Mouse (Mus musculus): ENCODE measurements around the gene Pola1. TPM values are rescaled to one million over a fixed set of nuclear protein-coding genes. Genes with fewer than 3 reads are reported as not detected.

The Pola1 gene
- 17.6 and 21.7 TPM in 2 replicates for polyA plus RNA-seq (2016; fragmentation: Nextera tagmentation; extraction: Ambion mirVana)

DNA sequence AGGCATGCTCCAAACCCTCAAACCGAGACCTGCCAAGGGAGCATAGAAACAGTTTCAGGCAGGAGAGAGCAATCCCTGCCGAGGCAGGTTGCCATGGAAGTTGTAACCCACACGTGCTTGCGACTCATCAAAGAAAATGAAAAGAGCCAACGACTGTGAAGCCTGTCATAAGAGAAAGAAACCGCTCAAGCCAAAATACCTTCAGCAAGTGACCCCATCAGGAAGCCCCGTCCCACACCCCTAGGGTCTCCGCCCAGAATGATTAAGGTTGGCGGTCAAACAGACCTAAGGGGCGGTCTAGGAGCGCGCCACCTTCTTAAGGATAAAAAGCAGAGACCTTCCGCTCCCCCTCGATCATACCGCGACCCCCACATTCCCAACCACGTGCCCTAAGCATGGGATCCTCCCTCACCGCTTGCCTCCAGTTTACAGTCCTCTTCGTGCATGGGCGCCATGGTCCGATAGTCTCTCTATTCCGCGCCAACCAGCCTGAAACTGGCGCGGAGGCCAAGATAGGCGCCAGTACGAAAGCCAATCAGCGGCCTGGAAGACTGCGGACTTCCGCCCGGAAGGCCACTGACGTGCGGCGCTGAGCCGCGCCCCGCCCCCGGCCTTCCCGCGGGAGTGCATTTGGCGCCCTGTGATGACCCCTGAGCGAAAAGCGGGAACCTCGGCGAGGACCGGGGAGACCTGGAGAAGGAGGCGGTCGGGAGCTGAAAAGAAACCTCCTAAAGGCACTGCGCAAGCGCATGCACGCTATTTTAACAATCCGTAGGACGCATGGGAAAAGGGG, at the start of gene Pola1:
Gene Pola1, minus strand, starts transcription at position 499 of the 793 bp plus-strand sequence.
- H3K9ac ChIP-seq (replicated peaks) = peak within 1 kb of the TSS; percentile 44
- no peaks in the 10 kb centered on the region for H3K36me3 ChIP-seq
- no peaks in the 10 kb centered on the region for H3K27me3 ChIP-seq
- peaks cover 4% of the 10 kb centered on the region; the same call in 1 of the 2 replicates for H3K4me1 ChIP-seq
- H3K9me3 ChIP-seq = no peaks in the 10 kb centered on the region
- H3K4me3 ChIP-seq = peak within 1 kb of the TSS; percentile 53
- ATAC-seq (ENCODE audit: low FRiP score, low read depth) = peak; percentile 99
- whole genome bisulfite sequencing = 25% methylated on average over 53 of the region's 53 CpGs
- H3K27ac ChIP-seq (replicated peaks) = no peak within 1 kb of the TSS; the same call in 1 of the 2 replicates
- H3K4me2 ChIP-seq (replicated peaks) = peak within 1 kb of the TSS; percentile 58

DNA sequence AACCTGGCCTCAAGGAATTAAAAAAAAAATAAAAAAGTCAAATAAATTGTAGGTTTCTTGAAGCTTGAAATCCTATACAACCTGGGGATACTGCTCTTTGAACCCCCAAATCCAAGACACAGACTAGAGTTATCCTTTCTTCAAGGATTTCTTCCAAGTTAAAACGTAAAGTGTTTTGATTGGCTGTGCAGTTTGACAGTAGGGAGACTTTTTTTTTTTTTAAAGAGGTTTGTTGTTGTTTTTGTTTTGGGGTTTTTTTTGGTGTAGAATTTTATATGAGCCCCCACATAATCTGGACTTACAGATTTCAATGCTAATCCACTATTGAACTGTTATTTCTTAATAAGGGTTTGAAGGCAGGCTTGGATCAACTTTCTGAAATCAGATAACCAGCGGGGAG, 44.3 kb upstream of the Pola1 start:
- no peaks in the 10 kb centered on the region for H3K9me3 ChIP-seq
- H3K27me3 ChIP-seq = no peaks in the 10 kb centered on the region
- H3K4me3 ChIP-seq = peak overlapping the region; percentile 36; the same call in 1 of the 2 replicates
- 64% methylated on average over 2 of the region's 2 CpGs for WGBS
- no peak for ATAC-seq (ENCODE audit: low FRiP score, low read depth)
- H3K36me3 ChIP-seq = no peaks in the 10 kb centered on the region
- 0 out of 2 replicates have a peak overlapping the region, but pooled peaks have one; percentile 39 for H3K9ac ChIP-seq (replicated peaks)
- peak overlapping the region; percentile 47 for H3K4me2 ChIP-seq (replicated peaks)
- peak overlapping the region; percentile 88; the same call in 1 of the 2 replicates for H3K27ac ChIP-seq (replicated peaks)
- H3K4me1 ChIP-seq = peaks cover 3% of the 10 kb centered on the region

DNA sequence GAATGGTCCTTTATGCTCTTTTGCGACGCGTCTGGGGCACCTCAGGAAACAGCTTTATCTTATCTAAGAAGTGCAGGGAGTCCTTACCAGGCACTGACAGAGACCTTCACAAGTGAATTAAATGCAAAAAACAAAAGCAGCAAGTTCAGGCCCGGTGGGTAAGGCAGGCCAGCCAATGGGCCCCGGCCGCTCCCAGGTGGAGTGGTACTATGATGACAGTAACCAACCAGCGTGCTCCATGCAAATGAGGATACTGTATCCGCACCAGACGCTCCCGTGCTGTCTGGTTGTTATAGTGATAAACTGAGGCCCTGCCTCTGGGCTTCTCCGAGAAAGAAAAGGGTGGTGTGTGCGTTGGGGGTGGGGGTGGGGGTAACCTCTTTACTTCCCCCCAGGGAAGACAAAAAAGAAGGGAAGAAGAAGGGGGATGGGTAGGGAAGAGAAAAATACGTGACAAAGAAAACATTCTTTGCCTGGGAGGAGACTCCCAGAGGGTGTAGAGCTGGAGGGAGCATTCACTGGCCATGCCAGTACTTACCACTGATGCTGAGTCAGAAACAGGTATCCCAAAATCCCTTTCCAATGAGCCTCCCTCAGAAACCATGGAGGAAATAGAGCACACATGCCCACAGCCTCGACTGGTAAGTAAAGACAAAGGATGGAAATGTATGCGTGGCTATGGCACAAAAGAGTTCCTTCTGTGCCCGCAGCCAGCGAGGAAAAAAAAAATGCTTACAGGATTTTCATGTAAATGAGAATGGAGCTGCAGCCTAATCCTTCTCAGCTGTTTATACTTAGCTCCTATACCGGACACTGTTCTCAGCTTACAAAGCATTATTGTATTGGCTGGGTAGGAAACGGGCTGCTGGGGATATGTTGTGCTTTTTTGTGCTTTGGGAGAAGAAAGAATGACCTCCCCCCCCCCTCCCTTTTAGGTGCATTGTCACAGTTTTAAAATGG, 43.2 kb upstream of the Pola1 start:
- WGBS = 17% methylated on average over 19 of the region's 19 CpGs
- Histone ChIP-seq H3K4me3 (peak overlapping the region; percentile 36), H3K4me2 (replicated peaks) (peak overlapping the region; percentile 47), H3K36me3 (no peaks in the 10 kb centered on the region), H3K9me3 (no peaks in the 10 kb centered on the region), H3K27me3 (no peaks in the 10 kb centered on the region), H3K9ac (replicated peaks) (peak overlapping the region; percentile 39; the same call in 1 of the 2 replicates), H3K27ac (replicated peaks) (peak overlapping the region; percentile 88), H3K4me1 (peaks cover 3% of the 10 kb centered on the region)
- ATAC-seq (ENCODE audit: low FRiP score, low read depth) = peak; percentile 97

DNA sequence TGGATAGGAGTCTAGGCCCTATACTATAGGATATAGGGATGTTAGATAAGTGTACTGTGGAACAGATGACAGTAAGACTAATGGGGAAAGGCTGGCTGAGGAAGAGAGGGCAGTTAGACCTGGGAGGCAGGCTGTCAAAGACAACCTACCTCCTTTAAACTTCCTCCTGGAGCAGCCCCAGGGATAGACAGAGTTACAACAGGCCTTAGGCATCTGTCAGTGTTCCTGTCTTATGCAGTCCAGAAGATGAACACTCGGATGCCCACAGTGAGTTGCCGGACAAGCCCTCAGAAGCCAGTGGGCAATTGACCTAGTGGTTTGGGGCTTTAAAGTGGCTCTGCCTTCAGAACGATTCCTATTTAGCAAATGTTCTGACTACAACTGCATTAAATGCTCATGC, 42.5 kb upstream of the Pola1 start:
- ATAC-seq (ENCODE audit: low FRiP score, low read depth) = peak; percentile 10; the same call in 1 of the 2 replicates
- Histone ChIP-seq H3K27me3 (no peaks in the 10 kb centered on the region), H3K9ac (replicated peaks) (no peak overlapping the region), H3K4me3 (peak overlapping the region; percentile 36; the same call in 1 of the 2 replicates), H3K4me2 (replicated peaks) (peak overlapping the region; percentile 47), H3K9me3 (no peaks in the 10 kb centered on the region), H3K27ac (replicated peaks) (peak overlapping the region; percentile 88), H3K4me1 (peaks cover 3% of the 10 kb centered on the region), H3K36me3 (no peaks in the 10 kb centered on the region)
- 28% methylated on average over 3 of the region's 3 CpGs for WGBS

DNA sequence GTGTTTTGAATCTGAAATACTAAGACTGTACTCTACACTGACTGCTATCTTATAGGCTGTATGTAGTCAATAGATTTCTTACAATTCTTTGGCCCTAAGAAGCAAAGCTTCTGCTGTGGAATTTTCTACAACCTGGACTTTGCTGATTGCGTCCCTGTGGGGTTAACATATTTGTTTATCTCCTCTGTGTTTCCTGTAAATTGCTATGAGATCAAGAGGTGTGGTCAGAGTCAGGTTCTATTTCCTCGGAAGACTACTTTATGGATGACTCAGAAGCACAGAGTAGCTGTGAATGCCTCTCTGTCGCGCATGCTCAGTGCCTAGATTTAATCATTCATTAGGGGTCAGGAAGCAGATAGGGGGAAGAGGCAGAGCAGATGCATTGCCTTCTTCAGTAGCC, 32.8 kb upstream of the Pola1 start:
- Histone ChIP-seq H3K4me1 (no peaks in the 10 kb centered on the region), H3K27me3 (no peaks in the 10 kb centered on the region), H3K36me3 (no peaks in the 10 kb centered on the region), H3K4me2 (replicated peaks) (no peak overlapping the region), H3K4me3 (no peak overlapping the region), H3K9me3 (no peaks in the 10 kb centered on the region), H3K9ac (replicated peaks) (no peak overlapping the region), H3K27ac (replicated peaks) (no peak overlapping the region)
- no peak for ATAC-seq (ENCODE audit: low FRiP score, low read depth)
- 76% methylated on average over 4 of the region's 4 CpGs for WGBS

DNA sequence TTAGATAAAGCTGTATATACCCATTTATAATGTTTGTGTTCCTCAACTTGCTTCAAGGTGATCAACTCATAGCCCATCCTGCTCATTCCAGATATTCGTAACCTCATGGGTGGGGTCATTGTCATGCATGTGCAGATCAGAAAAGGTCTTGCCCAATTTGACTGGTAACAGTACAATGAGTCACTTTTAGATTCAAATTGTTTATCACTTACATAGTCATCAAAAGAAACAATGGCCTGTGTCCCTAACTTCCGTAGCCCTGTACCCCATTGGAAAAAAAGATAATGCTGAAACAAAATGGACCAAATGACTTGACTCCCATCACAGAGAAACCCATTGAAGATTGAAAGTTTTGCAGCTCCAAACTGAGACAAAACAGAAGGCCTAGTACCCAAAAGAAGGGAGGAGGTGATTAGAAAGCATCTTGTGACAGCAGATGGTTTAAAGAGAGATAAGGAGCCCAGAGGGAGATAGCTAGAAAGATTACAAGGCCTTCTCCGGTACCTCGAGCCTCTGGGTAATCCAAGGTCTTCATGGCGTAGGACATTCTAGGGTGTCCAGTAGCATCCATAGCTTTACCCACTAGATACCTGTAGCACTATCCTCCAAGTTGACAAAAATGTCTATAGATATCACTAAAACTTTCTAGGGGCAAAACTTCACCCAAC, 32.1 kb upstream of the Pola1 start:
- no peak overlapping the region for H3K27ac ChIP-seq (replicated peaks)
- no peaks in the 10 kb centered on the region for H3K27me3 ChIP-seq
- ATAC-seq (ENCODE audit: low FRiP score, low read depth) = no peak

DNA sequence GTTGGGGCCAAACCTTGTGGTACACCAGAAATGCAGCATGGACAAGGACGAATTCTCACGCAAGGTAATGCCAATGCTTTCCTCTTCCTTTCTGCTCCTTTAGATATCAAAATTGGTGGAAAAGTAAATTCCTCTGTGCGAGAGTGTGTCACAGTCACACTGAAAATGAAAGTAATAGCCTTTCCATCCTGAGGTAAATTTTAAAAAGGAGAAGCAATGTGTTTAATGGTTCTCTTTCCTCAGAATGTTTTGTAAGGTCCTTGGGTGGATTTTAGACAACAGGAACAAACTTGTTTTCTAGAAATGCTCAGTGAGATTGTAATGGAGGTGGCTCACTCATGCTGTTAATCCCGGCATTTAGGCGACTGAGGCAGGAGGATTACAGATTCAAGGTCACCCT, 23.2 kb upstream of the Pola1 start:
- ATAC-seq (ENCODE audit: low FRiP score, low read depth) = no peak
- peak overlapping the region; percentile 30; the same call in 1 of the 2 replicates for H3K27ac ChIP-seq (replicated peaks)
- 70% methylated on average over 5 of the region's 5 CpGs for WGBS
- no peak overlapping the region for H3K4me3 ChIP-seq
- H3K4me1 ChIP-seq = 0 out of 2 replicates have a peak, but pooled peaks cover 4% of the 10 kb centered on the region
- H3K9ac ChIP-seq (replicated peaks) = no peak overlapping the region
- H3K27me3 ChIP-seq = no peaks in the 10 kb centered on the region
- H3K4me2 ChIP-seq (replicated peaks) = no peak overlapping the region
- no peaks in the 10 kb centered on the region for H3K36me3 ChIP-seq
- H3K9me3 ChIP-seq = no peaks in the 10 kb centered on the region

More for the DNA sequence above, 32.1 kb upstream of the Pola1 start:
- Histone ChIP-seq H3K9me3 (no peaks in the 10 kb centered on the region), H3K4me2 (replicated peaks) (no peak overlapping the region), H3K9ac (replicated peaks) (no peak overlapping the region), H3K36me3 (no peaks in the 10 kb centered on the region), H3K4me3 (no peak overlapping the region), H3K4me1 (no peaks in the 10 kb centered on the region)
- 91% methylated on average over 5 of the region's 5 CpGs for WGBS

DNA sequence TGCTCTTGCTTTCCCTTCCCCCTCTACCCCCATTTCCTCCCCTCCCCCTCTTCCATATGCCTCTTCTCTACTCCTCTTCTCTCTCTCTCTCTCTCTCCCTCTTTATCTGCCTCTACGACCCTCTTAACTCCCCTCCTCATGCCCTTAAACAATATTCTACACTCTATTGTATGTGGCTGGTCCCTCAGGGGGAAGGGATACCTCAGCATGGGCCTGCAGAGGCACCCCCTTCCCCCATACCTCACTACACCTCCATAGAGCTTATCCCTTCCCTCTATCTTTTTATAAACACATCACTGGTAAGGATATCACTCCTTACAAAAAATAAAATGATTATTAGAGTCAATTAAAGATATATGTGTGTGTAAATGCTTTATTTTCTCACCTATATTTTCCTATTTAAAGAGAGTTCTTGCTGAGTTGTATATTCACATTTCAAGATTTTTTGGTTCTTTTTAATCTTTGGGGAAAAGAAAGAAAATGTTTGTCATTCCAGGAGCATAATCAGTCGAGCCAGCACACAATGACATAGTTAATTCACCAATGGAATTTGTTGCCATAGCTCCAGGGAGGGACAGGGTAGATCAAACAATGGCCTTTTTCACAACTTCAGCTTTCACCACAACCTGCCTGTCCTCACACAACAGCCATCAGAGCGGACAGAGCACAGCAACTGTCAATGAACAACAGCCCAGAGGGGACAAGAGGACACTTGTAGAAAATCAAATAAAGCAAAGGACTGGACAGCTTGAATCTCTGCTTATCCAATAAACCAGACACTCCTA, 22.5 kb upstream of the Pola1 start, which contains the start of gene Pcyt1b:
Gene Pcyt1b, plus strand, starts transcription at position 646 of the 785 bp plus-strand sequence.
- Histone ChIP-seq H3K36me3 (no peaks in the 10 kb centered on the region), H3K9ac (replicated peaks) (no peak within 1 kb of the TSS), H3K4me3 (no peak within 1 kb of the TSS), H3K27me3 (no peaks in the 10 kb centered on the region), H3K27ac (replicated peaks) (peak within 1 kb of the TSS; percentile 42; the same call in 1 of the 2 replicates), H3K4me2 (replicated peaks) (no peak within 1 kb of the TSS), H3K9me3 (no peaks in the 10 kb centered on the region), H3K4me1 (0 out of 2 replicates have a peak, but pooled peaks cover 4% of the 10 kb centered on the region)
- 27% methylated on average over 3 of the region's 3 CpGs for WGBS
- peak; percentile 68; the same call in 1 of the 2 replicates for ATAC-seq (ENCODE audit: low FRiP score, low read depth)

DNA sequence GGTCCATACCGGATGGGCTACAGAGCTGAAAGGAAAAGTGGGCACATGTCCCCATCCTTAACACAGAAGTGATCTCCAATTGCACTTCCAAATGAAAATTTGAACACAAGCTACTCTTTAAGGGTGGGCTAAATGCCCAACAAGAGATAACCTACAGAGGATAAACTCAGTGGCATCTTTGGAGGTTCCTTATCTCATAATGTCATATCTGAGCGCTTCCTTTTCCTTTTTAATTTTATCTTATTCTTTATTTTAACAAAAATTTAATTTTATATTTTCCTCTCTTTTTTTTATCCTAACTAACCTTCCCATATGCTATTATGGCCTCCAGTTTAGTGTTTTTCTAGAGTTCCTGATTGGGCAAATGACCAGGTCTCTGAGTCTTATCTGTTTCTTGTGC, 18.8 kb upstream of the Pola1 start:
- WGBS = 87% methylated on average over 2 of the region's 2 CpGs
- no peak overlapping the region for H3K4me2 ChIP-seq (replicated peaks)
- ATAC-seq (ENCODE audit: low FRiP score, low read depth) = no peak
- H3K36me3 ChIP-seq = no peaks in the 10 kb centered on the region
- H3K9me3 ChIP-seq = no peaks in the 10 kb centered on the region
- 0 out of 2 replicates have a peak, but pooled peaks cover 4% of the 10 kb centered on the region for H3K4me1 ChIP-seq
- no peaks in the 10 kb centered on the region for H3K27me3 ChIP-seq
- no peak overlapping the region for H3K4me3 ChIP-seq
- H3K9ac ChIP-seq (replicated peaks) = no peak overlapping the region
- H3K27ac ChIP-seq (replicated peaks) = no peak overlapping the region

DNA sequence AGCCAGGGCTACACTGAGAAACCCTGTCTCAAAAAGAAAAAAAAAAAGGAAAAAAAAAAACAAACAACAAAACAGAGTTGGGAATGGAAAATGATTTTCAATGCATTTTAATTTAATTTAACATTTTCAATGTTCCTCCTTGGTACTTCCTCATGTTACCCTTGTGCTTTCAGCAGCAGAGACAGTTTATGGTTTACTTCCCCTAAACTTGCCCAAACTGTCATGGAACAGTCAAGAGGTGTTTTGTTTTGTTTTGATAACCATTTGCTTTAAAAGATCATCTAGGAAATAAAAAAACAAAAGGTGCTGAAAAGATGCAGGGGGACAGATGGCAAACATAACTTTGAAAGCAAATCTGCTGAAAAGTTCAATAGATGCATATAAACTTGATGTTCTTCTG, 12.1 kb upstream of the Pola1 start:
- H3K4me3 ChIP-seq = no peak overlapping the region
- no peaks in the 10 kb centered on the region for H3K9me3 ChIP-seq
- no peaks in the 10 kb centered on the region for H3K36me3 ChIP-seq
- ATAC-seq (ENCODE audit: low FRiP score, low read depth) = no peak
- H3K4me1 ChIP-seq = no peaks in the 10 kb centered on the region
- H3K27ac ChIP-seq (replicated peaks) = no peak overlapping the region
- no peak overlapping the region for H3K9ac ChIP-seq (replicated peaks)
- H3K27me3 ChIP-seq = no peaks in the 10 kb centered on the region
- no peak overlapping the region for H3K4me2 ChIP-seq (replicated peaks)

DNA sequence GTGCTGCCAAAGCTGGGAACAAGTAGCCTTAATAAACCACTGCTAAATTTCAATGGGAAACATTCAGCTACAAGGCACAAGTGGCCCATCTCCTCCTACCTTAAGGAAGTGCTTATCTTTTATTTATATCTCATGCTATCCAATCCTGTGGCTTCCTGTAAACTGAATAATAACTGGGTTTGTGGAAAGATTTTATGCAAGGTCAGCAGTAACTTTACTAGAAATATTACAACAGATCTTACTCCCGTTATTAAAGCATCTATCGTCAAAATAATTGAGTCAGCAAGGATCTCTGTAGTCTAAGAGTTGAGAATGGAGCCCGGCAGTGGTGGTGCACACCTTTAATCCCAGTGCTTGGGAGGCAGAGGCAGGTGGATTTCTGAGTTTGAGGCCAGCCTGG, 11.6 kb upstream of the Pola1 start:
- Histone ChIP-seq H3K9me3 (no peaks in the 10 kb centered on the region), H3K27me3 (no peaks in the 10 kb centered on the region), H3K36me3 (no peaks in the 10 kb centered on the region), H3K9ac (replicated peaks) (no peak overlapping the region), H3K27ac (replicated peaks) (no peak overlapping the region), H3K4me2 (replicated peaks) (no peak overlapping the region), H3K4me3 (no peak overlapping the region), H3K4me1 (no peaks in the 10 kb centered on the region)
- no peak for ATAC-seq (ENCODE audit: low FRiP score, low read depth)
- 87% methylated on average over 3 of the region's 3 CpGs for WGBS
